ENCODE assay signal across 18 mouse cellular contexts in the genomic region with DNA sequence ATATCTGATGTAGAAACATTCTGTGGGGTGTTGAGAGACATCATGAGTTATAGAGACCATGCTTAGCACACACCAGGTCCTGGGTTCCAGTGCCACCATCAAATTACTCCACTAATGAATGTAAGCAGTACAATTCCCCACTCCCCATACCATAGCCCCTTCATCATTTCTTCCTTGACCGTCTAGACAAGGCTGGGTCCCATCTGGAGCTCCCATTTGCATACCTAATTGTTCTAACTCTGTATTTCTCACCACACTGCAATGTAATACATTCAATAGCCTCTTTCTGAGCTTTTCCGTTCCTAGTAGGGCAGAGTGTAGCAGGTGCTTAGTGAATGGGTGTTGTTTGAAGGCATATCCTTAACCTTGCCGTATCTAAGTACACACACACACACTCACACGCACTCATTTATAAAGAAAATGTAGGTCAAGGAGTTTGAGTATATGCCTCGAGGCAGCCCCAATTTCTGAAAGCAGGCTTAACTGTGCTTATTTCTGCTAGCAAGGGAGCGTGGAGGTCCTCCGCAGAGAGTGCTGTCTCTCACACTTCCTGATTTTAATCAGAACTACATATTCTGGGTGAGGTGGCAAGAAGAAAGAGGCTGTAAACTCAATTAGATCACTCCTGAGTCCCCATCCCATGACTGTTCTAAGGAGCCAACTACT. TPM values are rescaled to one million over a fixed set of nuclear protein-coding genes. Genes with fewer than 3 reads are reported as not detected.
DNase-seq lines count a peak whose midpoint lies in the region; ATAC-seq and TF ChIP-seq lines count a peak whose summit lies in the region.
"Had no signal": no experiment of that assay in that cellular context is flagged by ENCODE, and none has a peak within 500 bp of the region (broad histone marks: within the 10 kb centered on the region; RNA-seq: fewer than 3 reads in every experiment).

No protein-coding gene starts in this region.

- TF ChIP-seq POLR2A in spleen, adult 2 months (IDR thresholded peaks at IDR 0.05; ENCODE audit: low read depth, low read length), result no peak

- no peak for TF ChIP-seq CTCF in forebrain, postnatal 0 days (IDR thresholded peaks at IDR 0.05; ENCODE audit: low read depth)
- no peak for TF ChIP-seq CTCF in spleen, adult 2 months (IDR thresholded peaks at IDR 0.05; ENCODE audit: extremely low read depth, insufficient read depth, insufficient read length, insufficient replicate concordance)

- H3K4me2 ChIP-seq in forebrain, embryonic 14.5 days (ENCODE audit: low read length), result no peak overlapping the region
- no peak overlapping the region for H3K4me2 ChIP-seq in forebrain, postnatal 0 days (ENCODE audit: low read depth)
- H3K4me2 ChIP-seq: heart, embryonic 11.5 days; lung, embryonic 14.5 days; neural tube, embryonic 12.5 days had no signal

- peak; percentile 62; the same call in 1 of the 2 replicates for ATAC-seq in forebrain, embryonic 14.5 days
- ATAC-seq in forebrain, postnatal 0 days, result no peak
- ATAC-seq in megakaryocyte progenitor cell, adult 5-6 weeks (replicated peaks; ENCODE audit: poor library complexity), result peak; percentile 48
- no peak for ATAC-seq in cerebellum, adult (ENCODE audit: insufficient number of reproducible peaks, low FRiP score, low TSS enrichment)

- no peak overlapping the region for H3K9ac ChIP-seq in forebrain, embryonic 14.5 days (ENCODE audit: low read length)
- H3K9ac ChIP-seq in forebrain, postnatal 0 days, result no peak overlapping the region
- H3K9ac ChIP-seq: lung, embryonic 14.5 days; neural tube, embryonic 12.5 days had no signal

- no peaks in the 10 kb centered on the region for H3K36me3 ChIP-seq in forebrain, embryonic 14.5 days (ENCODE audit: control insufficient read depth, insufficient read depth, low read length)
- H3K36me3 ChIP-seq in forebrain, postnatal 0 days (ENCODE audit: insufficient read depth), result no peaks in the 10 kb centered on the region
- no peaks in the 10 kb centered on the region for H3K36me3 ChIP-seq in spleen, adult 2 months (ENCODE audit: control insufficient read depth, insufficient read depth, low read length)
- H3K36me3 ChIP-seq: neural tube, embryonic 12.5 days had no signal

- H3K27ac ChIP-seq in forebrain, embryonic 14.5 days (ENCODE audit: low read depth, low read length), result no peak overlapping the region
- H3K27ac ChIP-seq in forebrain, postnatal 0 days (ENCODE audit: low read depth, low read length), result no peak overlapping the region
- peak overlapping the region; percentile 75; the same call in 1 of the 2 replicates for H3K27ac ChIP-seq in spleen, adult 2 months (ENCODE audit: insufficient read depth, low read length)
- H3K27ac ChIP-seq: gastrocnemius, adult 2 months; neural tube, embryonic 12.5 days had no signal

- no peaks in the 10 kb centered on the region for H3K27me3 ChIP-seq in forebrain, embryonic 14.5 days (replicated peaks; ENCODE audit: control insufficient read depth, insufficient read depth, low read length)
- no peaks in the 10 kb centered on the region for H3K27me3 ChIP-seq in forebrain, postnatal 0 days (ENCODE audit: insufficient read depth, low read length)
- no peaks in the 10 kb centered on the region for H3K27me3 ChIP-seq in spleen, adult 2 months (ENCODE audit: control insufficient read depth, insufficient read depth, low read length)
- H3K27me3 ChIP-seq: neural tube, embryonic 12.5 days had no signal

- H3K4me1 ChIP-seq in forebrain, embryonic 14.5 days (ENCODE audit: control insufficient read depth, insufficient read depth, low read length), result no peaks in the 10 kb centered on the region
- peaks cover 17% of the 10 kb centered on the region; the same call in 1 of the 2 replicates for H3K4me1 ChIP-seq in forebrain, postnatal 0 days (ENCODE audit: insufficient read depth)
- peaks cover 19% of the 10 kb centered on the region for H3K4me1 ChIP-seq in spleen, adult 2 months (ENCODE audit: control insufficient read depth, insufficient read depth, insufficient read length)
- H3K4me1 ChIP-seq: neural tube, embryonic 12.5 days had no signal

- DNase-seq in forebrain, embryonic 14.5 days (ENCODE audit: low spot score), result peak; percentile 19
- no peak for DNase-seq in forebrain, postnatal 0 days
- DNase-seq in spleen, adult 2 months (ENCODE audit: low read depth in 1 of 2, low spot score in 2 of 2), result peak in 1 of 2 experiments; percentile 5
- no peak for DNase-seq in spleen, postnatal 4 days (ENCODE audit: low spot score in 2 of 2)
- peak; percentile 64 for DNase-seq in thymus, postnatal 4 days
- no peak for DNase-seq in kidney, postnatal 10 days
- DNase-seq: adrenal gland, postnatal 14 days; cerebellum, adult 9-11 months; gastrocnemius, adult 2 months; kidney, adult 11 months; kidney, postnatal 25 days; liver had no signal

- no peaks in the 10 kb centered on the region for H3K9me3 ChIP-seq in forebrain, embryonic 14.5 days (replicated peaks; ENCODE audit: control insufficient read depth, low read length)
- no peaks in the 10 kb centered on the region for H3K9me3 ChIP-seq in forebrain, postnatal 0 days (ENCODE audit: low read length)
- H3K9me3 ChIP-seq: neural tube, embryonic 12.5 days had no signal

- H3K4me3 ChIP-seq in forebrain, embryonic 14.5 days (ENCODE audit: low read depth, low read length), result no peak overlapping the region
- no peak overlapping the region for H3K4me3 ChIP-seq in forebrain, postnatal 0 days (ENCODE audit: low read depth, low read length)
- no peak overlapping the region for H3K4me3 ChIP-seq in spleen, adult 2 months (ENCODE audit: extremely low read depth, insufficient read depth, insufficient read length)
- H3K4me3 ChIP-seq: gastrocnemius, adult 2 months; neural tube, embryonic 12.5 days had no signal

- WGBS in forebrain, embryonic 14.5 days, result 57% methylated on average over 7 of the region's 7 CpGs
- WGBS in forebrain, postnatal 0 days, result 39% methylated on average over 7 of the region's 7 CpGs
- 19% methylated on average over 7 of the region's 7 CpGs for whole genome bisulfite sequencing in spleen, adult 2 months

RNA-seq across cellular contexts. Expression of gene Ntrk3, which starts 17.9 kb away (rescaled TPM):
- 16.4 and 21.6 TPM in 2 replicates for polyA plus RNA-seq in forebrain, embryonic 14.5 days (2014; fragmentation: Nextera tagmentation; extraction: Ambion mirVana)
- total RNA-seq in forebrain, postnatal 0 days (2014; rRNA removed), result 72.7 and 90.1 TPM in 2 replicates
- polyA plus RNA-seq in forebrain, postnatal 0 days (2015; fragmentation: Nextera tagmentation; extraction: Ambion mirVana), result 16.3 and 28.5 TPM in 2 replicates
- polyA plus RNA-seq in spleen, adult 2 months (2012; rRNA removed), result 1.5 and 2.0 TPM in 2 replicates
- total RNA-seq in megakaryocyte progenitor cell, adult 5-6 weeks (2015), result not detected in 2 replicates
- total RNA-seq in megakaryocyte progenitor cell, adult 5-6 weeks (2017), result not detected in 2 replicates
- total RNA-seq: hematopoietic stem cell, adult 5-6 weeks had no signal

Comparison
In these comparisons a context has a peak if more than half of its experiments do, and no peak if none do; other contexts are left out.
1. ATAC-seq: peak in forebrain, embryonic 14.5 days (single experiment) and megakaryocyte progenitor cell, adult 5-6 weeks (single experiment); none in forebrain, postnatal 0 days (single experiment) and cerebellum, adult (single experiment).
2. DNase-seq: peak in forebrain, embryonic 14.5 days (single experiment) and thymus, postnatal 4 days (single experiment); none in forebrain, postnatal 0 days (single experiment), spleen, postnatal 4 days (0 of 2) and kidney, postnatal 10 days (single experiment).